Mouse (Mus musculus) right cerebral cortex, adult 2 months (tissue): ENCODE results near the gene Cep89.
A peak's percentile ranks its signal among the peaks of the same experiment; 100 is the strongest.

Source experiments
- DNase-seq, 2 experiments: peaks; one replicate each; pipeline ENCODE4 v3.0.0; 2021 to 2022; ENCODE audit warnings: low spot score in 2 of 2

Gene Cep89

GRCm38 (mm10) chr7:35382706-35383353 is 14.0 kb upstream of the Cep89 start:
- DNase-seq, result no peak

DNA sequence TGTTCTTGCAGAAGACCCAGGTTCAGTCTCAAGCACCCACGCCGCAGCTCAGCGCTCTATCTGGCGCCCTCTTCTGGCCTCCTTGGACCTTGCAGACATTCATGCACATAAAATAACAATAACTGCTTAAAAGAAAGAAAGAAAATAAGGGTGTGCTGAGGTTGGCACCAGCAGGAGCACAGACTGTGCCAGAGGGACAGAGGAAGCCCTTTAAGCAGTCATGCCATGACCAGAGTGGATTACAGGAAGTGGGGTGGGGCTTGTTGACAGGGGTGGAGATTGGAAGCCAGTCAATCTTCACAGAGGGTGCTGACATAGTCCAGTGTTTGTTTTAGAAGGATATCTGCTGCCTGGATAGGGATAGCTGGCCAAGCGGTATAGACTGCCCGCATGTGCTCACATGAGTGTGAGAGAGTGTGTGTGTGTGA is 10.3 kb upstream of the Cep89 start:
- no peak for DNase-seq

- DNase-seq, result no peak
Measured at GRCm38 (mm10) chr7:35388694-35389093, 8.1 kb upstream of the Cep89 start.

GRCm38 (mm10) chr7:35392935-35393334 is 3.9 kb upstream of the Cep89 start:
- DNase-seq, result peak in 1 of 2 experiments; percentile 57

DNA sequence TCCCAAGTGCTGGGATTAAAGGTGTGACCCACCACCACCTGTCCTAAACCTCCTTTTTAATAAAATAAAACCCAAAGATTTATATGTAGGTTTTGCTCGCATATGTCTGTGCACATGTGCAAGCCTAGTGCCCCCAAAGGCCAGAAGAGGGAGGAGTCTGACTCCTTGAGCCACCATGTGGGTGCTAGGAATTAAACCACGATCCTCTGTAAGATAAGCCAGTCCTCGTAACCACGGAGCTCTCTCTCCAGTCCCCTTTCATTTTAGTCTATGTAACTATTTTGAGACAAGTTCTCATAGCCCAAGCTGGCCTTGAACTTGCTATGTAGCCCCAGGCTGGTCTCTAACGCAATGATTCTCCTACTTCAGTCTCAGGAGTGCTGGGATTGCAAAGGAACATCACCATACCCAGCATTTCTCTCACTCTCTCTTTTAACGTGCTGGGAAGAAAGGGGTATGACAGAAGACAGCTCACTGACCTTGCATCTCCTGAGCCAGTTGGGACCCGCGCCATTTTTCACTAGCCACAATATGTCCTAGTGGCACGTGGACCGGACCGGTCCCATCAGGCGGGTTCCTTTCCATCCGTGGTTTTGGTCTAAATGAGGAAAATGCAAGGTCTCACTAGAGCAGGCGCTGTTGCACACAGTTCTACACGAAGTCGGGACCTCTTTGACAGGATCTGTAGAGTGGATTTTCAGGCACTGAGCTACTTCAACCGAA is 940 bp upstream of the Cep89 start:
- peak in 1 of 2 experiments; percentile 11 for DNase-seq

- DNase-seq, result no peak
Measured at GRCm38 (mm10) chr7:35401169-35401568, 4.3 kb downstream of the Cep89 start.

DNA sequence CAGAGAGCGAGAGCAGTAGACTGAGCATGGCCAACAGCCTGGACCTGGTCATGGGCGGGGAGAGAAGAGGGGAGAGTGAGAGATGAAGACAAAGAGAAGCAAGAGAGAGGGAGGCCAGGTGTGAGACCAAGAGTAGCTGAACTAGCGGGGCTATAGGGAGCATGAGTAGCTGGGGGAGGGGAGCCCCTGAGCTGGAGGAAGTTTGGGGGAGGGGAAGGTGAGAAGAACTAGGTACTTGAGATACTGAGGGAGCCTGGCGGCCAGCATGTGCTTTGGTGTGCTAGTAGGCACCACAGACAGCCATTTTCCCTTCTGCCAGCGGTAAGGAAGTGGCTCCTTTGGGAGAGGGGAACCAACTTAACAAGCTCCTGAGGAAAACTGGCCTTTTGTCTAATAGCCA is 18.4 kb downstream of the Cep89 start:
- DNase-seq, result no peak

DNA sequence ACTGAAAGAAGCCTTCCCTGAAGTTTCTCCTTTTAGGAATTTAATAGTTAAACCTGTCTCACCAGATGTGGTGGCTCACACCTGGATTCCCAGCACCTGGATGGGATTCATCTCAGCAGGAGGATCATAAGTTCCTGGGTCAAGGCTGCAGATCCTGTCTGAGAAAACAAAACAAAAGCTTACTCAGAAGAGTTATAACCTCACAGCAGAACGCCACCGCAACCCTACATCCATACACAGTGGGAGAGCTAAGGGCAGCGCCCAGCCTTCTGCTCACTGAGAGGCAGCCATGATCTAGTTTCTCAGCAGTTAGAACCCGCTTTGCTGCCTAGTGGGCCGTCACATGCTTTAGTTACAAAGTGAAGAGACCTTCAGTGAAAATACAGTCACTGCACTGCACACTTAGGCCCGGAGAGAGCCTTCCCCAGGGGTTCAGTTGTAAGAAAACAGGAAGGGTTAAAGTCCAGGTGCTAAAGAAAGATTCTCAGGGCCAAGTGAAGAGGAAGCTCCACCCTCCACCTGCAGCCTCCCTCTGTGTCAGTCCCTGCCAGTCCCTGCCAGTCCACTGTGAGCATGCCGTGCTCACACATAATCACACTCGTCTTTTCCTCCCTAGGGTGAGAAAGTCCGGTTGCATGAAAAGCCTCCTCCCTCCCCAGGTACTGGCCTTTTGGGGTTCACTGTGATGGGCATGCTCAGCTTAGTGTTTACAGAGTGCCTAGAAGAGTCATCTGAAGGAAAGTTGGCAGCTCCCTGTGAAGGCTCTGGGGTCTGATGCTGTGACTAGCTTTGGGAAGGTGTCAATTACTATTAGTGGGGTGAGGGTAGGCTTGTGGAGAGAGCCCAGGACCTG is 19.2 kb downstream of the Cep89 start:
- DNase-seq, result no peak

GRCm38 (mm10) chr7:35416654-35416948 is 19.8 kb downstream of the Cep89 start:
- no peak for DNase-seq

GRCm38 (mm10) chr7:35423071-35423470 is 26.2 kb downstream of the Cep89 start:
- no peak for DNase-seq

- no peak for DNase-seq
Measured at GRCm38 (mm10) chr7:35428146-35428545, 31.3 kb downstream of the Cep89 start.

GRCm38 (mm10) chr7:35435266-35435665 is 38.4 kb downstream of the Cep89 start:
- no peak for DNase-seq

GRCm38 (mm10) chr7:35447501-35447900 is 50.7 kb downstream of the Cep89 start:
- no peak for DNase-seq

DNA sequence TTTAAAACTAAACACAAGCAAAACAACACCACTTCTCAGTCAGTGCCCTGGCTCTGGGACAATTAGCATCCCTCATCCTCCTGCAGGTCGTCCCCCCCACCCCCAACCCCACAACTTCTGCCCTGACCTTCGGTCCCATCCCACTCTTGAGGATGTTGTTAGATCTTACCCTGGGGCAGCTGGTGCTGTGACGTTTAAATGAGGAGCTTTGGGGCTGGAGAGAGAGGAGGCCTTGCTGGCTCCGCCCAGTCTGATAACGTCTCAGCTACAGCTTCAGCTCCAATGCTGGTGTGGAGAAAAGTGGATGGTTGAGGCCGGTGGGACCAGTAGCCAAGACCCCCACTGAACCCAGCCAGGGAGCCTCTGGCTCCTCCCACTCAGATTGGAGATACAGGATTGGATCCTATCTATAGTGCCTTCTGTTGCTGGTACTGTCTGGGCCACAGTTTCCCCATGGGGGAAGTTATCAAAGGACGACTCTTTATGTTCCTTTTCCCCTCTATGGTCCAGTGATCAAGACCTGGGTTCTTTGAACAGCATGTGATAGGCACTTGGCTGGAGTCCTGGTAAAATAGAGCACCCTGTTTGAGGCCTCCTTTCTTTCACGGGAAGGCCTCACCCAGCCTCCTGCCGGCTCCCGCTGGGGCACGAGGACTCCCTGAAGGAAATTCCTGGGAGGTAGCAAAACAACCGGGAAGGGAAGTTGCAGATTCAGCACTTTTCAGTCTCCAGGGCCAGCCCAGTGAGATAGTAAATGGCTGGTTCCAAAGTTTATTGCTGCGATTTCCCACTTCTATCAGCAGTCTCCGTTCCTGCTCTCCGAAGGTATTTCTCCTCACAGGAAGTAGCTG is 51.4 kb downstream of the Cep89 start, which contains the start of gene Slc7a9:
TSS of gene Slc7a9 (plus strand) at position 801 of the 851 bp plus-strand sequence.
- DNase-seq, result no peak

DNA sequence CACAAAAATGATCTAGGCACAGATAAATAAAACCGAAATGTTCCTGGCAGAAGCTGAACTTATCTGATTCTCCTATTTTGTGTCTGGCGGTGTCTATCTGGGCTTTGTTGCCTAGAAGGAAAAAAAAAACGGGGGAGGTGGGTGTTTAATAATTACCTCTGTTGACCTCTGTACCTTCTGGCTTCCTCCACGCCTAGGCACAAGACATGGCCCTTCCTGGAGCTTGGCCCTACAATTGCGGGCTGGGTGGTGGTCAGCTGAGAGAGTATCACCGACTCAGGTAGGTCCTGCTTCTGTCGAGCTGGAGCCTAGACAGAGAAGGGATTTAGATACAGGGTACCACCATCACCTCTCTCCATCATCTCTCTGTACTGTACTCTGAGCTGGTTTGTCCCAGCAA is 52.0 kb downstream of the Cep89 start:
- no peak for DNase-seq

DNA sequence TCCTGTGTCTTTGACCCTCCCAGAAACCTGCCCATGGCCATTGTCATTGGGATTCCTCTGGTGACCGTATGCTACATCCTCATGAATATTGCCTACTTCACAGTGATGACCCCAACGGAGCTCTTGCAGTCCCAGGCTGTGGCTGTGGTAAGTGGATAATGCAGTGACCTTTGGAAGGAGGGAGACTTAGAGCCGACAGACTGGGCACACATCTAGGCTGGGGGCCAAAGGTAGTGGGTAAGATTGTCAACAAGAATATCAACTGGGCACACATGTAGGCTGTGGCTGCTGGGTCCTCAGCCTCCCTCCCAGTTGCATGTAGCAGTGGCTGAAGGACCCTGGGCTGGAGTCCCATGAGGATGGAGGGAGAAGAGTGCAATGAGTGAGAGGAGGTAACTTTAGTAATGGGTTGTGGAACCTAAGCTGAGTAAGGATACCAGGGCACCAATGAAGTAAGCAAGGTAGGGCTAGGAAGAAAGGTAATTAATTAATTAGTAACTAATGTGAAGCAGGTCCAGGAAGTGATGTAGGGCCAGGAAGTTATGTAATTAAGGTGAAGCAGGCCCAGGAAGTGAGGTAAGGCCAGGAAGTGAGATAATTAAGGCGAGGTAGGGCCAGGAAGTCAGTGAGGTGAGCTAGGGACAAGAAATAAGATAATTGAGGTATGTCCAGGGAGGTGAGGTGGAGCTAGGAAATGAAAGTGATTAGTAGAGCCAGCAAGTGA is 59.4 kb downstream of the Cep89 start:
- DNase-seq, result no peak

DNA sequence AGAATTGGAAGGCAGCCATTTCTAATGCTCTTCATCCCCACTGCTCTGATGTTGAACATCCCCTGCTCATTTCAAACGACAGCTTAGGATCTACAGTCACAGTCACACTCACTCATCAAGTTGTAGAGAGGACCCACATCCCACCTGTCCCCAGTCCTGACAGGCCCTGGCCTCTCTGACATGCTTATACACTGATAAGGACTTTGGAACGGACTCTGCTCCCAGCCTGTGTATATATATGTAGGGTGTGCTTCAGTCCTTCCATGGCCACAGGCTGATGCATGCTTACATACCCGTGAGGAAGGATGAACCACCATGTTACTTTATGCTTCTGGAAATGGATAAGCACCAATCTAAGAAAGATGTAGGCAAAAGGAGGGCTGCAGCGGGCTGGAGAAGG is 64.1 kb downstream of the Cep89 start:
- no peak for DNase-seq

GRCm38 (mm10) chr7:35465027-35465426 is 68.2 kb downstream of the Cep89 start:
- no peak for DNase-seq

DNA sequence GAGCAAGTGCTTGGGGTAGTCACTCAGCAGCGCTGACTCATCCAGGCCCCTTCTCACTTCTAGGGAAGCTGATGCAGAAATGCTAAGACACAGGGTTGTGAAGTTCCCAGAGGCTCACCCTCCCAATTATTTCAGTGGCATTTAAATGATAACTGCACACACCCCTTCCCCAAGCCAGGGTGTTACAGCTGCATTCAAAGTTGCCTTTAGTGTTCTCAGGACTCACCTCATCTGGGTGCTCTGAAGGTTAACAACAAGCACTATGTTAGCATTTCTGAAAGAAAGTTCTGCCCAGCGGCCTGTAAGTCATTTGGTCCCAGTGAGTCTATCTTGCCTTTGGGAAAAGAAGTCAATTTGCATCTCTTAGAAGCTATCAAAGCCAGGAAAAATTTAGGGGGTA is 71.0 kb downstream of the Cep89 start:
- no peak for DNase-seq

- no peak for DNase-seq
Measured at GRCm38 (mm10) chr7:35470794-35471193, 74.0 kb downstream of the Cep89 start.

- DNase-seq, result no peak
Measured at GRCm38 (mm10) chr7:35476457-35476856, 79.6 kb downstream of the Cep89 start.
